Mouse (Mus musculus) cerebellum, postnatal 4 days (tissue): ENCODE results near the gene Dop1a.

Experiments used
- DNase-seq, 2 experiments: peaks; one replicate each; pipeline ENCODE4 v3.0.0; 2022; ENCODE audit warnings: low spot score in 2 of 2, mixed read lengths in 1 of 2

The Dop1a gene

DNA sequence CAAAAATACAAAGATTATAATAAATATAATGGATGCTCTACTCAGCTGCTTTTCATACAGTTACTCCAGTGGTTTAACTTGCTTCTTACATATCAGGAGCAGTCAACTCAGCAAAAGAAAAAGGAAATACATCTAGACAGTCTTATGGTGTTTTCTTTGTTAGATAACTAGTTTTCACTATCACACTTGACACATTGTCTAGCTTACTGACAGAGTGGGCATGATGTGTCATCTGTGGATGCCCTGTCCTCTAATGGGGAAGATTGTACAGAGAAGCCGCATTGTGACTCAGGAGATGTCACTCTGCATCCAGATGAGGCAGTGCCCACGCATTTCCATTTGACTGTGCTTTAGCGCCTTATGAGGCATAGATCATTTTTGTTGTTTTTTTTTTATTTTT, 32.1 kb downstream of the Dop1a start:
- DNase-seq: no peak

DNA sequence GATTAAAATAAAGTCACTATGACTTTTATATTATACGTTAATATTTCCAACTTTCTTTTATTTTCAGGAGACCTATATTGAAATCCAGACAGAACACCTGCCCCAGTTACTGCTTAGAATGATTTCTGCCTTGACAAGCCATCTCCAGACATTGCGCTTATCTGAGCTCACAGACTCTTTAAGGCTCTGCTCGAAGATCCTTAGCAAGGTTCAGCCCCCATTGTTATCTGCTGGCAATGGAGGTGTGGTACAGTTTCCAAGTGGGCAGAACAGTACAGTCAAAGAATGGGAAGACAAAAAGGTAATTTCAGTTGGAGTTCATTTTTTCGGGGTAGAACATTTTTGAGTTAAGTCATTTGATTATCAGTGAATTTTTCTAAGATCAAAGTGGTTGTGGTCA, 40.5 kb downstream of the Dop1a start:
- no peak for DNase-seq

DNA sequence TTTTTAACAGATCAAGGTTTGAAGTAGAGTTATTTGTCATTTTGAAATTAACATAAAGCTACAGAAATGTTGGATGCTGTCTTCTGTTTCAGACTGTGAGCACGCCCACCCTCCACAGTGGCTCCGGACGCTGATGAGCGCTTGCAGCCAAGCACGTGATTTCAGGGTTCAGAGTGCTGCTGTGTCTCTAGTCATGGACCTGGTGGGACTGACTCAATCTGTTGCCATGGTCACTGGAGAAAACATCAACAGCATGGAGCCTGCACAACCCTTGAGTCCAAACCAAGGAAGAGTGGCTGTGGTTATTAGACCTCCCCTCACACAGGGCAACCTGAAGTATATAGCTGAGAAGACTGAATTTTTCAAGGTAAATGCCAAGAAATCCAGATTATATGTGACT, 46.8 kb downstream of the Dop1a start:
- DNase-seq: no peak

DNA sequence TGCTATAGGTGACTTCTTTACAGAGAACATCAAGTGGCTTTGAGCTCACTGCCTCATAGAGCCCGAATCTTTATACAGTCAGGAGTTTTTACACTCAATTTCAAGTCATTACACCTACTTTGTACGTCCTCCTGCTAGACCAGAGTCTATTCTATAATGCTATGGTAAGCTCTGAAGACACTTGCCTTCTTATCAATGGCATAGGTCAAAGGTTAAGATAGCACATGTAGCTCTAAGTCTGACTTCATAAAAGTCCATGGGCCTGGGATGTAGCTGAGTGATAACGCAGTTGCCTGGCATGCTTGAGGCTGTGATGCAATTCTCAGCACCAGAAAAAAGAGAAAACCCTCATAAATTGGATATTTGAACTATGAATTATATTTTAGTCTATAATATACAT, 47.4 kb downstream of the Dop1a start:
- DNase-seq: no peak

DNA sequence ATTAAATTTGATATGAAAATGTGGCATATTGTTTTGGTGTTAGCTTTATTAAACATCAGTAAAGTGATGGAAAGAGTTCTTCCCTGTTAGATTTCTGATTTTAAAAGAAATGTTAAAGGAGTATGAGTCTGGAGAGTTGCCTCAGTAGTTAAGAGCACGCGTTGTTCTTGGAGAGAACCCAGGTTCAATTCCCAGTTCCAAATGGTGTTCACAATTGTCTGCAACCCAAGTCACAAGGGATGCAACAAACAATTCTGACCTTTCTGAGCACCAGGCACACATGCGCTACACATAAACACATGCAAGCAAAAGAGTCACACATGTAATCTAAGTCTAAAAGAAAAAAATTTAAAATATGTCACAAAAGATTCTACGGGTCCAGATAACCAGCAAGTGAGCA, 47.8 kb downstream of the Dop1a start:
- DNase-seq: no peak

DNA sequence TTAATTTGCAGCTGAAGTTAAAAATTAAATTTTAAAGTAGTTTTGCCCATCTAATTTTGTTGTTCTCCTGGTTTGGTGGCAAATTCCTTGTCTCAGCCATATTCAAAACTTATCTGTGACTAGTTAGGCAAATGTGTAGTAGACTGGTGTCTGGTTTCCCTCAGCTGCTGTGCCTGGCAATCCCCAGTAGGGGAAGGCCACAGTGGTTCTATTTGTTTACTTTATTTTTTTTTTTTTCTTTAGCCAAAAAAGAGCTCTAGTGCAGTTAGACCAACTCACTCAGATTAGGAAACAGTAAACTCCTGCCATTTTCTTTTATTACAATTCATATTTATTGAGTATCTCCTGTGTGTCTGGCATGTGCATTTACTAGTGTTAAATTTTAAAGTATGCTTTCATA, 55.4 kb downstream of the Dop1a start:
- no peak for DNase-seq

DNA sequence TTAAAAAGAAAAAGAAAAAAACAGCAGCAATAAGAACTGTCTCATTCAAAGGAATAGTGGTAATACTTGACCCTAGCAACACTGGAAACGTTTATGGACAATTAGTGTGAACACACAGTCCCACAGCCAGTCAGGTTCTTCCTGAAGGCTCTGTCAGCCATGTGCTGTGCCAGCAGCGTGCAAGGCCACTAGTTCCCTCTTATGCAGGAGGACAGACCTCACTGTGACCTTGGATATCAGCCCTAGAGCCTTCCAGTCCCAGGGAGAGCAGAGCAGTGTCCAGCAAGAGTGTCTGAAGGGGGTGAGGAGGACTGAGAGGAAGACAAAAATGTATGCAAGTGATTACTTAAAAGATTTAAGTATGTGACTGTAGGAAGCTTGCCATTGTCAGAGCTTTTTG, 58.6 kb downstream of the Dop1a start:
- DNase-seq: no peak

DNA sequence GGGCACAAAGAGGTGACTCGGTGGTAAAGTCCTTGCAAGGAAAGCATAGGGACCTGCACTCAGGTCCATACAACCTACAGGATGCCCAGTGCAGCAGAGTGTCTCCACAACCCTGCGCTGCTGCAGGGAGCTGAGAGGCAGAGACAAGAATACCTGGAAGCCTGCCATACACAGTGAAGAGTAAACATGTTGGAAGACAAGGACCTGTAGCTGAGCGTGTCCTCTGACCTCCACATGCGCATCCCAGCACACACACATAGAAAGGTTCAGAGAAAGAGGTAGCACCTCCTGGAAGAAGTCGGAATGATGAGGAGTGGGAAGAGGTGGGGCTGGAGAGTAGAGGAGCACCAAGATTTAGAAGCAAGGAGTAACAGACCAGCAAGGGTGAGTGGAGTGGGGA, 67.1 kb downstream of the Dop1a start:
- DNase-seq: no peak

DNA sequence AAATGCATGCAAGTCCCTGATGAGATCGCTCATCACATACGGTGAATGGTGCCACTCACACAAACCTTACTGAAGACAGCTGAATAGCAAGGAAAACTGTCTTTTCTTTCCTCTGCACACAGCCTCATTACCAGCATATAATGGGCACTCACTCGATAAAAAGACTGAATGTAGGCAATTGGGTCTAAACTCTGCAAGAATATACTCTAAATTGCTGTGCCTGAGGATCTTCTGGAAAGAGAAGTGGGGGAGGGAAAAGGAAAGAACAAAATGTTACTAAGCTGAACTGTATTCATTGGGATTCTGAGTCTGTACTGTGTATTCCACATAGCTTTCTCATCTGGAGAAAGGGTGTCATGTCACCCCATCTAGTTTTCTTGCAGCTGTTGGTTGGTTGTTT, 76.5 kb downstream of the Dop1a start:
- no peak for DNase-seq

DNA sequence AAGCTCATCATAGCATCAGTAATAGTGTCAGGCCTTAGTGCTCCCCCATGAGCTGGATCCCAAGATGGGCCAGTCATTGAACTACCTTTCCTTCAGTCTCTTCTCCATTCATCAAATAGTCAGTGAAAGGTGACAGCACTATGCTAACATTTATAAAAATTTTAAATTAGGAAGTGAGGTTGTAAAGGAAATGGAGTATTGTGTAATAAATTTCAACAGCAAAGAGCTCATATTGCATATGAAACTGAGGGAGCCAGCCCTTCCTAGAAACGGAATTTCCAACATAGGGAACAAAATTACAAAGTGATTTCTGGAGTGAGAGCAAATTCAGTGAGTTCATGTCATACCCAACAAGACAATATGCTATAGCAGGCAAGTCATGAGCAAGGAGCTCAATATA, 77.6 kb downstream of the Dop1a start:
- DNase-seq: no peak

DNA sequence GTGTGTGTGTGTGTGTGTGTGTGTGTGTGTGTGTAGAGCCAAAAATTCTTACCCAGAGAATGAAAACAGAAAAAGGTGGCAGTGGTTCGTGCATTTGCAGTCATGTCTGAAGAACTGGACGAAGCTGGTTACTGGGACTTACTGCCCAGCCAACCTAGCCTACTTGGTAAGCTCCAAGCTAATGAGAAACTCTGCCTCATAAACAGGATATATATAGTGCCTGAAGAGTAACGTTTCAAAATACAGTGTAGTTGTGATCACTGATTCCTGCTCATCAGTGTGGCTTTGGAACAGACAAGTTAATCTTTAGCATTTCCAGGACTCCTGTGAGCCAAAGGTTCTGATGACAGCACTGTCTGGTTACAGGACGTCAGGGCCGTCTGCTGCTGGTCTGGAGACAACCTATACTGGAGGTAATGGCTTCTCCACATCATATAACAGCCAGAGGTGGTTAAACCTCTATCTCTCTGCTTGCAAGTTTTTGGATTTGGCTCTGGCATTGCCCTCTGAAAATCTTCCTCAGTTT, 82.7 kb downstream of the Dop1a start:
- DNase-seq: no peak

DNA sequence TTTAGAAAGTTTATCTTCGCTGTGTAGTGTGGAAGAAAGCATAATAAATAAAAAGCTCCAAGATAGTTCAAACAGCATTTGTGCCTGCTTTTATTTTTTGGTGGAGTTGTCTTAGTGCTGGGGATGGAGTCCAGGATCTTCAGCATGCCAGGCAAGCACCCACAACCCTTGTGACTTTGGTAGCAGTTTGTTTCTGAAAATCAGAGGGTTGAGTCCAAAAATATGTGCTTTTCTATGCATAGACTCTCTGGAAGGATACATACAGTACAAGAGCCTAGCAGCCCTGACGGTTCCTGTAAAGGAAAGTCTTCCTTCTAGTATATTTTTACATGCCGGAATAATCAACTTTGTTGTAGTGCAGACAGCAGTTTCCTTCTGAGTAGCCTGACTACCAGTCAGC, 83.8 kb downstream of the Dop1a start:
- DNase-seq: no peak

DNA sequence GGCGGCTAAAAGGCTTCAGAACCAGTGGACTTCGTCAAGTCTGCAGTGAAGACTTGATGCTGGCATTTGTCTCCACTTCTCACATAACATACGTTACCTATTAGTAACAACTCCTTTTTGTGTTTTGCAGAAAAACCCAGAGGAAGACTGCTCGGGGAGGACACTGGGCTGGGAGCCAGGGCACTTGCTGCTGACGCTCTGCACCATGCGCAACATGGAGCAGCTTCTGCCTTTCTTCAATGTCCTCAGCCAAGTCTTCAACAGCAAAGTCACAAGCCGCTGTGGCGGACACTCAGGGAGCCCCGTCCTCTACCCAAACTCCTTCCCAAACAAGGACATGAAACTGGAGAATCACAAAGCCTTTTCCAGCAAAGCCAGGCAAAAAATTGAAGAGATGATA, 86.9 kb downstream of the Dop1a start:
- DNase-seq: no peak

DNA sequence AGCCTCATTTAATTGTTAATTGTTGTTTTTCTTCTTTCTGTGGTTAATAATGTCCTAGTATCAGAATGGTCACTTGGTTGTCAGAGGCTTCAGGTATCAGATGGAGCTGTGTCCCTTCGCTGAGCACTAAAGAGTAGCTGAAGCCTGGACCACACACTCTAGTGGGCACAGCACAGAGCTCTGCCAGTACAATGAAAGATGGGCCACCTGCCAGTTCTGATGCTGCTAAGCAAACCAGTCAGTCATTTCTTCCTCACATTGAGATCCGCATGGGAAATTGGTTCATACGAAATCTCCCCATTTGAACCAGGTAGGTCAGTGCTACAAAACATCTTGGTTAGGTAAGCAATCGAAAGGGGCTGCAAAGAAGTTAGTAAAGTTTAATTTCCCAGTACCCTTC, 87.7 kb downstream of the Dop1a start:
- DNase-seq: no peak

DNA sequence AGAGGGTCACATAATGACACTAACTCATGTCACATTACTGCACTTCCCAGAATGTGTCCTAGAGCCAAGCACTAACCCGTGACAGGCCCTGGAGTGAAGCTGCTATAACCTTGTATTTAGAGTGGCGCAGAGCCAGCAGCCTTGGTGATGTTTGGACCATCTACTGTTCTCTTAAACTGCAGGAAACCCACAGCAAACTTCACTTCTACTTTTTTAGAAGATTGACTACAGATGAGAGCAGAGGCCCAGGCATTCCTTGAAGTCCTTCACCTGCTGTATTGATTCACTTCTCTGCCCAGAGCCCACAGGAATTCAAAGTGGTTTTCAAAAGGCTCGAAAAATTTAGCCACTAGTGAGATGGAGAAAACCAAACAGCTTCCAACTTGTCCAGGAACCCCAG, 93.6 kb downstream of the Dop1a start:
- DNase-seq: no peak

DNA sequence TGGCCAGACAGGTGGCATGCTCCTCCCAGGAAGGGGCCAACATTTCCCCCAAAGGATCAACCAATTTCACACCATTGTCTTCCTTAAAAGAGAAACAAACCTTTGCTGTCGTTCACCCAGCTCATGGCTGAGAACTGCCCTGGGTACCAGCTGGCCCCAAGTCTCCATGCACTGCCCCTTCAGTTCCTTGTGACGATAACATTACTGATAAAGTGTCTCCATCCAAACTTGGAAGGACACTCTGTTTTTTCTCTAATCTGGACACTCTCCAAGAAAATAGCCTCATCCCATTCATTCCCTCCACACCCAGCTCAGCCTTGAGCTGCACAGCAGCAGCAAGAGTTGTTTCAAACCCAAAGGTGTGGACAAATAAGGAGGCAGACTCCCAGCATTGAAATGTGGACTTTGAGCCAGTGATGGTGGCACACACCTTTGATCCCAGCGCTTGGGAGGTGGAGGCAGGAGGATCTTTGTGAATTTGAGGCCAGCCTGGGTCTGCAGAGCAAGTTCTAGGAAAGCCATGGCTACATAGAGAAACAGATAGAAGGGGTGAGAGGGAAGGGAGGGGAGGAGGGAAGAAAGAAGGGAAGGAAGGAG, 102.5 kb downstream of the Dop1a start:
- DNase-seq: no peak

DNA sequence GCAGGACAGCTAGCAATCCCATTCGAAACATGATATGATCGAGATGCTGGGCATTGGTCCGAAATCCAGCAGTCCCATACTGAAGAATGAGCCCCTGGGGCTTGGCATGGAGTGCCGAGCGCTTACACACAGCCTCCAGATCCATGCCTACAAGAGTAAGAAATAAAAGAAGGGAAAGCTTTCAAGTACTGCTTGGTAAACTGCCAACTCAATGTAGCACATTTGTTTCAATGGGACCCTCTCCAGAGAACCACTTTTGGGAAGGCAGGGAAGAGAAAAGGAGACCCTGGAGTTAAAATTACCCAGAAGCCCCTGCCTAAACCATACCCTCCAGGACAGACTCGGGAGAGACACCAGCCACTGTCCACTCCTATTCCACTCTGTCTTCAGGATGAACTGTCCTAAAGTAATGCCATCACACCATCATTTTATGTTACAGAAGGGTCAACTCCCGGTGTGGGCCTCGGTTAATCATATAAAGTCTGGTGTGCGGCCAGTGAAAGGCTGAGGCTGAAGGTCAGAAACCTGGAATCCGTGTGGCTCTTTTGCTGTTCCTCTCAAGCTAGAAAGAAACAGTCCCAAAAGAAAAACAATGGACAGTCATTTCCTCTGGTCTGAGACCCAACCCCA, 103.4 kb downstream of the Dop1a start:
- DNase-seq: no peak

DNA sequence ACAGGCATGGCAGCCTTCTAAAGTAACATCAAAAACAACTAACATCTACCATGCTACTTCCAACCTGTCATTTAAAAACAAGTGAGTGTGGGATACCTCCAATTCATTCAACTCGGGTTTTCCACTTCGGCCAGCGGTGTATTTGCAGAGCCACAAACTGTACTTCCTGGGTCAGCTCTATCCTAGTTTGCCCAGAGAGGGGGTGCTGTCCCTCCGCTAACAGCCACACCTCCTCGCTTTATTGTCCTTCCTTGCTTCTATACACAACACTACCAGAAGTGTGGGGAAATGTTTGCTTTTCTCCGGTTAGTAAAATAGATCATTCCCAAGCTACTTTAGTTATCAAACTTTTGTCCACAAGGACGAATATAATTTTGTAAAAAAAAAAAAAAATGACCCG, 104.0 kb downstream of the Dop1a start:
- no peak for DNase-seq

DNA sequence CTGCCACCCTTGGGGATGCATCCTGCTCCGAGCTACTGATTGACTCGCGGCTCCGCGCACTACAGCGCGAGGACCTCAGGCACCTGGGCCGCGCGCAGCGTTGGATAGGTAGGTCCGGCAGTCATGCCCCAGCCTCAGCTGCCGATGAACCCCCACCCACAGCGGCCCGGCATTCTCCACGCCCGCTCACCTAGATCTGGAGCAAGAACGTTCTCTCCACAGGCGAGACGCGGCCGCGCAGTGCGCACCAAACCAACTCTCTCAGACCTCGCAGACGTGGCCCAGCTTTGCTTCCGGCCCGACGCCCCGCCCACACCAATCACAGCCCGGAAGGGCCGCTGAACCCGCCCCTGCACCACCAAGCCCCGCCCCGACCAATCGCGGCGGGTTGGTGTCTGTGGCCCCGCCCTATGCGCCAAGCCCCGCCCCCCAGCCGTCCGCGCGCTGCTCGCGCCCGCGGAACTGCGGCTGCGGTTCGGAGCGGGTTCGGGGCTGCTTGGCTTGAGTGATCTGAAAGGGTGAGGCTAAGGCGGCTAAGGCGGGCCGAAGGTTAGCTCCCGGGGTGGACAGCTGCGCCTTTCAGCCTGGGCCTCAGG, 104.7 kb downstream of the Dop1a start, which contains the start of the genes Pgm3 and Rwdd2a:
Pgm3 (minus strand) TSS at position 303 of the 596 bp plus-strand sequence.
Rwdd2a (plus strand) TSS at position 452 of the 596 bp plus-strand sequence.
- DNase-seq: peak; percentile 97

DNA sequence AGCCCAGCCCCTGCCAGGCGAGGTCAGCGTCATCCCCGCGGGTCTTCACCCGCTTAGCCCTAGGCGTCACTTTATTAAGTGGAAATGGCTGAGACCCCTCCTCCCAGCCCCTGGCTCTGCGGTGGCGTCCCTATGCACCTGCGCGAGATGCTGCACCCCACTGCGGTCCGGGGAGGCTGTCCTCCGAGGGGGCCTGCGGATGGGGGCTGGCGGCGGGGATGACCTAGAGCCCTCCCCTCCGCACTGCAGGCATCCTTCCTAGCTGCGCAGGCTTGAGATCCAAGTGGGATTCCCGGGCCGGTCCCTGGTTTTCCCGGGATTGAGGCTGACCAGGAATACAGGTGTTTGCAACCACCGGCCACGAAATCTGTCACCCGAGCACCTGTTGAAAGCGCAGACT, 105.2 kb downstream of the Dop1a start:
- peak in 1 of 2 experiments; percentile 37 for DNase-seq

DNA sequence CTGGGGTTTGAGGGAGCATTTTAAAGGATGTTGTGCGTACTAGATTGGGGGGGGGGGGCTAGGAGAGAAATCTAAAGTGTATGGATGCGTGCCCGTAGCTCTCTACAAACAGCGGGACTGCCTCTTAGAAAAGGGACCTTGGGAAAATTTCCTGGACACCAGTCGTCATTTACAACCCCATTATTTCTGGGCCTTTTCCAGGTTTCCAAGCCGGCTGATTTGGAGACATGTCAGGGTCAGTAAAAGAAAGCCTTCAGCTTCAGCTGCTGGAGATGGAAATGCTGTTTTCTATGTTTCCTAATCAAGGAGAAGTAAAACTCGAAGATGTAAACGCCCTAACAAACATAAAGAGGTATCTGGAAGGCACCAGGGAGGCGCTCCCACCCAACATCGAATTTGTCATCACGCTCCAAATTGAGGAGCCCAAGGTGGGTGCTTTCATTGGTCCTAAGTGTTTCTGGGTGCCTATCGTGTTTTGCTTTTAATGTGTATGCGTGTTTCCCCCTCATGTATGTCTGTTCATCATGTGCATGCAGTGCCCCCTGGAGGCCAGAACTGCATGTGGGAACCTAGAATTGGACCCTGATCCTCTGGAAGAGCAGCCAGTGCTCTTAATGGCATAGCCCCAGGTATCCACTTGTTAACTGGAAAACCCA, 105.8 kb downstream of the Dop1a start:
- DNase-seq: peak; percentile 61 to 75

DNA sequence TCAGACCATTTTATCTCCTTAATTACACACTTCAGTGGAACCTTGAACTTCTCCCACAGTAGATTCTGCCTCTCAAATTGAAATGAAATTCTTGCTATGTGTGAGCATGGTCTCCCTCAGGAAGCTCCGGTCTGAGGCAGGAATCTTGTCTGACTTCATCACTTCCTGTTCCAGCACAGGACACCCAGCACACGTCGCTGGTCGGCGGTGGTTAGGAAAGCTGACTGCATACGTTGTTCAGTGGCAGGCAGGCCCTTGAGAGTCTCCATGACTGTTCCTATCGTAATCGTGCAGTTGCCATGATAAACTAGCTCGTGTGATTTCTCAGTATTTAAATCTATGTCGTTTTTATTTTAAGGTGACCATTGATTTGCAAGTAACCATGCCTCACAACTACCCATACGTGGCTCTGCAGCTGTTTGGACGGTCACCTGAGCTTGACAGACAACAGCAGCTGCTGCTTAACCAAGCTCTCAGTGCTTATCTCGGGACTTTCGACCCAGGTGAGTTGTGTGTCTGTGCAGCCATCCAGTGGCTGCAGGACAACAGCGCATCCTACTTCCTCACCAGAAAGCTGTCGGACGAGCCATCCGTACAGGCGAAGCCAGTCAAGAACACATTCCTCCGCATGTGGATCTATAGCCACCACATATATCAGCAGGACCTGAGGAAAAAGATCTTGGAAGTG, 106.8 kb downstream of the Dop1a start:
- DNase-seq: no peak
